Comparison of ENCODE assay signal across 13 mouse cellular contexts in genomic region chr12:8864830-8865229, GRCm38 (mm10). TPM values are rescaled to one million over a fixed set of nuclear protein-coding genes. Genes with fewer than 3 reads are reported as not detected.
DNase-seq lines count a peak whose midpoint lies in the region; ATAC-seq lines count a peak whose summit lies in the region.
"Had no signal": no experiment of that assay in that cellular context is flagged by ENCODE, and none has a peak within 500 bp of the region (broad histone marks: within the 10 kb centered on the region; RNA-seq: fewer than 3 reads in every experiment).

No protein-coding gene starts in this region.

- no peak overlapping the region for H3K27ac ChIP-seq in heart, embryonic 12.5 days (ENCODE audit: poor library complexity, severe bottlenecking)
- H3K27ac ChIP-seq in kidney, embryonic 15.5 days, result no peak overlapping the region
- H3K27ac ChIP-seq: hindbrain, embryonic 13.5 days had no signal

- ATAC-seq in heart, embryonic 12.5 days (ENCODE audit: insufficient number of reproducible peaks, low FRiP score), result no peak
- peak; percentile 85 for ATAC-seq in granulocyte monocyte progenitor cell, adult 5-6 weeks (replicated peaks; ENCODE audit: poor library complexity, severe bottlenecking)
- ATAC-seq in kidney, embryonic 15.5 days (replicated peaks; ENCODE audit: low FRiP score), result no peak

- no peaks in the 10 kb centered on the region for H3K27me3 ChIP-seq in heart, embryonic 12.5 days (replicated peaks)
- no peaks in the 10 kb centered on the region for H3K27me3 ChIP-seq in kidney, embryonic 15.5 days
- H3K27me3 ChIP-seq: hindbrain, embryonic 13.5 days had no signal

- H3K4me2 ChIP-seq in heart, embryonic 12.5 days, result no peak overlapping the region
- no peak overlapping the region for H3K4me2 ChIP-seq in kidney, embryonic 15.5 days
- H3K4me2 ChIP-seq: heart, embryonic 11.5 days; hindbrain, embryonic 13.5 days; midbrain, embryonic 11.5 days had no signal

- 45% methylated on average over 3 of the region's 3 CpGs for WGBS in heart, embryonic 12.5 days
- 34% methylated on average over 3 of the region's 3 CpGs for WGBS in kidney, embryonic 15.5 days

- no peak overlapping the region for H3K4me3 ChIP-seq in heart, embryonic 12.5 days
- H3K4me3 ChIP-seq in kidney, embryonic 15.5 days (replicated peaks), result no peak overlapping the region
- H3K4me3 ChIP-seq: hindbrain, embryonic 13.5 days had no signal

- no peaks in the 10 kb centered on the region for H3K9me3 ChIP-seq in heart, embryonic 12.5 days (replicated peaks)
- H3K9me3 ChIP-seq in kidney, embryonic 15.5 days (replicated peaks), result no peaks in the 10 kb centered on the region
- H3K9me3 ChIP-seq: hindbrain, embryonic 13.5 days had no signal

- H3K9ac ChIP-seq in heart, embryonic 12.5 days, result no peak overlapping the region
- no peak overlapping the region for H3K9ac ChIP-seq in kidney, embryonic 15.5 days
- H3K9ac ChIP-seq: hindbrain, embryonic 13.5 days had no signal

- peak; percentile 17 for DNase-seq in heart, adult 8-10 months (ENCODE audit: low spot score)
- peak; percentile 14 for DNase-seq in MN1 (ENCODE audit: low spot score)
- DNase-seq in monocyte, adult 2 months (ENCODE audit: low read depth in 1 of 2, low spot score in 2 of 2), result peak; percentile 69 to 78
- no peak for DNase-seq in thymus, postnatal 0 days (ENCODE audit: low spot score)
- no peak for DNase-seq in c-Kit-positive CD71-positive TER-119-positive erythroid progenitor cells, embryonic 14.5 days (ENCODE audit: low spot score)
- DNase-seq: lung, adult 18-20 months; right cerebral cortex, postnatal 4 days had no signal

- peaks cover 10% of the 10 kb centered on the region for H3K4me1 ChIP-seq in heart, embryonic 12.5 days (replicated peaks)
- peaks cover 19% of the 10 kb centered on the region for H3K4me1 ChIP-seq in kidney, embryonic 15.5 days
- H3K4me1 ChIP-seq: hindbrain, embryonic 13.5 days had no signal

- H3K36me3 ChIP-seq in heart, embryonic 12.5 days, result no peaks in the 10 kb centered on the region
- H3K36me3 ChIP-seq in kidney, embryonic 15.5 days, result no peaks in the 10 kb centered on the region
- H3K36me3 ChIP-seq: hindbrain, embryonic 13.5 days had no signal

RNA-seq across cellular contexts. Expression of gene Laptm4a, which starts 56.6 kb away (rescaled TPM):
- 100 to 1,000 TPM; 393 to 413 (median 400) TPM for total RNA-seq in heart, adult 8-10 months (2022)
- polyA plus RNA-seq in heart, embryonic 12.5 days (2016; fragmentation: Nextera tagmentation; extraction: Ambion mirVana), result 295 and 302 TPM in 2 replicates
- total RNA-seq in granulocyte monocyte progenitor cell, adult 5-6 weeks (2014; fragmentation: Nextera tagmentation), result 58.5 and 63.6 TPM in 2 replicates
- 99.7 and 113 TPM in 2 replicates for total RNA-seq in granulocyte monocyte progenitor cell, adult 5-6 weeks (2017)
- polyA plus RNA-seq in thymus, postnatal 0 days (2015; fragmentation: Nextera tagmentation; extraction: Ambion mirVana), result 193 and 194 TPM in 2 replicates
- 338 and 401 TPM in 2 replicates for polyA plus RNA-seq in kidney, embryonic 15.5 days (2015; fragmentation: Nextera tagmentation; extraction: Ambion mirVana)

Comparison
In these comparisons a context has a peak if more than half of its experiments do, and no peak if none do; other contexts are left out.
1. DNase-seq: peak in heart, adult 8-10 months (single experiment), MN1 (single experiment) and monocyte, adult 2 months (2 of 2); none in thymus, postnatal 0 days (single experiment) and c-Kit-positive CD71-positive TER-119-positive erythroid progenitor cells, embryonic 14.5 days (single experiment).